Mouse (Mus musculus): ENCODE measurements at regions not wholly inside any gene's neighbourhood (a gene's known extent, or its start where the extent isn't known, plus 50 kb on each side); places are given as distances from the start of the nearest gene placed in this dataset.
A peak's percentile ranks its signal among the peaks of the same experiment; 100 is the strongest.

GRCm38 (mm10) chr3:117988443-117988842 is 119.7 kb upstream of the Snx7 start:
- H3K4me3 ChIP-seq (replicated peaks; ENCODE audit: low read length) = no peak overlapping the region
- ATAC-seq = no peak
- no peaks in the 10 kb centered on the region for H3K36me3 ChIP-seq (ENCODE audit: control insufficient read depth, insufficient read depth)
- no peak overlapping the region for H3K9ac ChIP-seq (replicated peaks; ENCODE audit: low read depth, low read length)
- H3K27ac ChIP-seq (ENCODE audit: low read length) = no peak overlapping the region
- 79% methylated on average over 5 of the region's 5 CpGs for WGBS
- H3K9me3 ChIP-seq (ENCODE audit: control insufficient read depth, low read length) = no peaks in the 10 kb centered on the region
- H3K4me1 ChIP-seq (replicated peaks; ENCODE audit: control insufficient read depth, insufficient read depth, low read length) = 0 out of 2 replicates have a peak, but pooled peaks cover 3% of the 10 kb centered on the region
- H3K4me2 ChIP-seq (ENCODE audit: low read length) = no peak overlapping the region
- H3K27me3 ChIP-seq (replicated peaks; ENCODE audit: control insufficient read depth, insufficient read depth, low read length) = no peaks in the 10 kb centered on the region

DNA sequence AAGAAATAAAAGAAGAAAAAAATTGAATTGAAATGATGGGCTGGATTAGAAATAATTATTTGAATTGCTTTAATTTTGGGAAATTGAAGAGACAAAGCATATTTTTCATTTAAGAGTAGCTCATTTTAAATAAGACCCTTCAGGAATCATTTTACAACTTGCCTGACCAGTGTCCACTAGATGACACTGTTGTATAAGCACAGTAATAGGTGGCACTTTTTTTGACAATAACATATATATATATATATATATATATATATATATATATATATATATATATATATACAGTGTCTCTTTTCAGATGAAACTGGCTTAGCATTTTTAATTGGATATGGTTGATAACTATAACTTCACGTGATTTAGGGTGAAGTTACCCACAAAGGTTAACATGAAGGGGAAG is 106.9 kb upstream of the Snx7 start:
- H3K4me3 ChIP-seq (replicated peaks; ENCODE audit: low read length) = no peak overlapping the region
- no peaks in the 10 kb centered on the region for H3K9me3 ChIP-seq (ENCODE audit: control insufficient read depth, low read length)
- ATAC-seq = no peak
- WGBS = 57% methylated on average over 1 of the region's 1 CpGs
- no peak overlapping the region for H3K4me2 ChIP-seq (ENCODE audit: low read length)
- no peaks in the 10 kb centered on the region for H3K4me1 ChIP-seq (replicated peaks; ENCODE audit: control insufficient read depth, insufficient read depth, low read length)
- H3K27ac ChIP-seq (ENCODE audit: low read length) = no peak overlapping the region
- no peaks in the 10 kb centered on the region for H3K36me3 ChIP-seq (ENCODE audit: control insufficient read depth, insufficient read depth)
- H3K9ac ChIP-seq (replicated peaks; ENCODE audit: low read depth, low read length) = no peak overlapping the region
- no peaks in the 10 kb centered on the region for H3K27me3 ChIP-seq (replicated peaks; ENCODE audit: control insufficient read depth, insufficient read depth, low read length)

GRCm38 (mm10) chr3:117968805-117969204 is 100.1 kb upstream of the Snx7 start:
- H3K4me1 ChIP-seq (replicated peaks; ENCODE audit: control insufficient read depth, insufficient read depth, low read length) = no peaks in the 10 kb centered on the region; the same call in 1 of the 2 replicates
- no peaks in the 10 kb centered on the region for H3K36me3 ChIP-seq (ENCODE audit: control insufficient read depth, insufficient read depth)
- 60% methylated on average over 5 of the region's 5 CpGs for WGBS
- H3K9me3 ChIP-seq (ENCODE audit: control insufficient read depth, low read length) = no peaks in the 10 kb centered on the region
- peak overlapping the region; percentile 66 for H3K27ac ChIP-seq (ENCODE audit: low read length)
- H3K4me3 ChIP-seq (replicated peaks; ENCODE audit: low read length) = no peak overlapping the region
- no peaks in the 10 kb centered on the region for H3K27me3 ChIP-seq (replicated peaks; ENCODE audit: control insufficient read depth, insufficient read depth, low read length)
- H3K4me2 ChIP-seq (ENCODE audit: low read length) = no peak overlapping the region
- no peak for ATAC-seq
- H3K9ac ChIP-seq (replicated peaks; ENCODE audit: low read depth, low read length) = no peak overlapping the region

- Histone ChIP-seq H3K4me3 (replicated peaks; ENCODE audit: low read length) (no peak overlapping the region), H3K27me3 (replicated peaks; ENCODE audit: control insufficient read depth, insufficient read depth, low read length) (no peaks in the 10 kb centered on the region), H3K4me1 (replicated peaks; ENCODE audit: control insufficient read depth, insufficient read depth, low read length) (no peaks in the 10 kb centered on the region), H3K27ac (ENCODE audit: low read length) (no peak overlapping the region), H3K9ac (replicated peaks; ENCODE audit: low read depth, low read length) (no peak overlapping the region), H3K4me2 (ENCODE audit: low read length) (no peak overlapping the region), H3K9me3 (ENCODE audit: control insufficient read depth, low read length) (no peaks in the 10 kb centered on the region), H3K36me3 (ENCODE audit: control insufficient read depth, insufficient read depth) (no peaks in the 10 kb centered on the region)
- no peak for ATAC-seq
Observed at GRCm38 (mm10) chr3:117938426-117938825, 69.7 kb upstream of the Snx7 start.

- H3K36me3 ChIP-seq (ENCODE audit: control insufficient read depth, insufficient read depth) = no peaks in the 10 kb centered on the region
- no peak for ATAC-seq
- no peaks in the 10 kb centered on the region for H3K9me3 ChIP-seq (ENCODE audit: control insufficient read depth, low read length)
- H3K4me2 ChIP-seq (ENCODE audit: low read length) = no peak overlapping the region
- 43% methylated on average over 1 of the region's 1 CpGs for WGBS
- H3K9ac ChIP-seq (replicated peaks; ENCODE audit: low read depth, low read length) = no peak overlapping the region
- no peaks in the 10 kb centered on the region; the same call in 1 of the 2 replicates for H3K4me1 ChIP-seq (replicated peaks; ENCODE audit: control insufficient read depth, insufficient read depth, low read length)
- H3K4me3 ChIP-seq (replicated peaks; ENCODE audit: low read length) = no peak overlapping the region
- no peak overlapping the region for H3K27ac ChIP-seq (ENCODE audit: low read length)
- H3K27me3 ChIP-seq (replicated peaks; ENCODE audit: control insufficient read depth, insufficient read depth, low read length) = no peaks in the 10 kb centered on the region
Observed at GRCm38 (mm10) chr3:117927527-117927926, 58.8 kb upstream of the Snx7 start.

Measured in forebrain, embryonic 16.5 days (tissue).